Mouse (Mus musculus): ENCODE results near the gene Dll4. TPM values are rescaled to one million over a fixed set of nuclear protein-coding genes. Genes with fewer than 3 reads are reported as not detected.
A peak's percentile ranks its signal among the peaks of the same experiment; 100 is the strongest.

Gene Dll4
- total RNA-seq, 2 experiments from 2014 or later = 16.7 to 22.5 TPM

DNA sequence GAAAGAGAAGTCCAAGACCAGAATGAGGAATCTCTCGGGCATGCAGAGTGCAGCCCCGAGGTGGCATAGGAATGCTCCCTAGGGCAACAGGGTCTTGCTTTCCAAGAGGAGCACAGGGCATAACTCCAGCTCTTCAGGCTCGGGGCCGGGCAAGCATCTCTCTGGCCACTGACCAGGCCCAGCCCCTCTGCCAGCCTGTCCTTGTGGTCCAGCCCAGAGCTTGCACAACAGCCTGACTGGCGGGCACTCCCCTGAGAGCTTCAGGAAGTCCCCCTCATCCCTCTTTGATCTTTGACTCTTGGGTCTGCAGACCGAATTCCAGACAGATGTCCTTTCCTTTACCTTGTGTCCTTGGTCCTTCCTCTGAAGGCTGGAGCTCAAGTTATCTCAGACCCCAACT, 22.7 kb upstream of the Dll4 start:
- intact Hi-C loops (cut with DNase I) = no loop called here

DNA sequence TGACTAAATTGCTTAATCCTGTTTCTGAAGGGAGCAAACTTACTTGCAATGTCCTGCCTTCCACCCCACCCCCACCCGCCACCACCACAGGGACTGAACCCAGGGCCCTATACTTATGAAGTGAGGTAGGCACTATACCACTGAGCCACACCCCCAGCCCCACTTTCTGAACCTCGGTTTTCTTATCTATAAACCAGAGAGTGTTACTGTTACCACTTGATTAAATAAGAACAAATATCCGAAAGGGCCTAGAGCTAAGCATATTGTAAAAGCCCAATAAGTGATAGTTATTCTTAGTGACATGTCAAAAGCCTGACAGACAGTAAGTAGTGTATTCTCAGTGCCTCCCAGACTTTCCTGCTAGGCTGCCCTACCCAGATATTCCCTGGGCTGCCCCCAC, 21.2 kb upstream of the Dll4 start:
- DNase-seq (ENCODE audit: low spot score) = no peak
- intact Hi-C loops (cut with DNase I) = no loop called here

More for the DNA sequence above, 22.7 kb upstream of the Dll4 start:
- no peak for DNase-seq (ENCODE audit: low spot score)

DNA sequence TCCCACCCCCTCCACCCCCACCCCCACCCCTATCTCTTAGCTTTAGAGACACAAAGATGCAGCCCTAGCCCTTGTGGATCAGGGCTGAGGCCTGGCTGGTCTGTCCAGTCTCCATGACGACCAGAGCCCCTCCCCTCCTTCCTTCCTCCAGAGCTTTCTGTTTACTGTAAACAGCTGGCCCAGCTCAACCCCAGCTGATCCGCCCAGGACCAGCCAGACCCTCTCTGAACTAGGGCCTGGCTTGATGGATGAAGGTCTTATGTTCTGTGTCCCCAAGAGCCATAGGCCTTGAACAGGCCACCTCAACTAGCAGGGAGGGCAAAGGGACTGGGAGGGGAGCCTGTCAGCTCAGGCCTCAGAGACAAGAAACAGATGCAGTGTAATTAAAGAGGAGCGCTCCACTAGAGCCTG, 20.8 kb upstream of the Dll4 start:
- intact Hi-C loops (cut with DNase I) = no loop called here
- no peak for DNase-seq (ENCODE audit: low spot score)

DNA sequence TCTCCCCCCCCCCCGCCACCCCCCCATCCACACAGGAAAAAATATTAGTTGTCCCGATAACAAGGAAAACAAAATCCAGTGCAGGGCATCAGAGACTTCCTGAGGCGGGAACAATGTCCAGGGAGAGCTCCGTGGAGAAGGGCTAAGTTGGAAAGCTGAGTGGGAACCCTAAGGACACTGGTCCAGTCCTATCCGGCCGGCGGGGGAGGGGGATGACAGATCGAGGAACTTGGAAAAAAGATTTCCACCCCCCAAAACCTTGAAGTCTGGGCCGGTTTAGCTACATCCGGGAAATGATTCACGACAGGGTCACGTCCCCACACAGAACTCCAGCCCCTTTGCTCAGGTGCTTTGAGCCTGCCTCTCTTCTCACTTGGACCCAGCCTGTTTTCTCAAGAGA, 14.0 kb upstream of the Dll4 start:
- intact Hi-C loops (cut with DNase I) = no loop called here
- DNase-seq (ENCODE audit: low spot score) = no peak

DNA sequence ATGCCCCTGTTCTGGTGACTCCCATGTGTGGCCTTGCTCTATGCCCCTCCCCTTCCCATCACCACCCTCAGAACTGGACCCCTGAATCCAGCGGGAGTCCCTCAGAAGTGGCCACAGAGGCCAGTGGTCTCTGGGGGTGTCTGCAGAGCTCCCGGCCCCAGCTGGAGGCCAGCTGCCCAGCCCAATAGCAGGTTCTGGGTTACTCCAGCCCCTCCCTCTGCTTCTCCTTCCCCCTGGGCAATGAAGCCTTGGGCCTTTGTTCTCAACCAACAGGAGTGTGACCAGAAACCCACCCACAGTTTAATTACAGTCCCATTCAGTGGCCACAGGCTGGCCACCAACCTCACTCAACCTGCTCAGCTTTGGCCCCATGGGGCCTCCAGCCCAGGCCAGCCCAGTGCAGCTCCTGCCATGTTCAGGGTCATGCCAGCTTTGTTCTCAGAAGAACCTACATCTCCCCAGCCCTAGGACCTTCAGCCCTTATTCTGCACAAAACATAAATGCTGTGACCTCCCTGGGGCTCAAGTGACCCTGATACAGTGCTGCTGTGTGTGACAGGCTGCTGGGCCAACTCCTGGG, 13.1 kb upstream of the Dll4 start:
- no peak for DNase-seq (ENCODE audit: low spot score)
- intact Hi-C loops (cut with DNase I) = no loop called here

DNA sequence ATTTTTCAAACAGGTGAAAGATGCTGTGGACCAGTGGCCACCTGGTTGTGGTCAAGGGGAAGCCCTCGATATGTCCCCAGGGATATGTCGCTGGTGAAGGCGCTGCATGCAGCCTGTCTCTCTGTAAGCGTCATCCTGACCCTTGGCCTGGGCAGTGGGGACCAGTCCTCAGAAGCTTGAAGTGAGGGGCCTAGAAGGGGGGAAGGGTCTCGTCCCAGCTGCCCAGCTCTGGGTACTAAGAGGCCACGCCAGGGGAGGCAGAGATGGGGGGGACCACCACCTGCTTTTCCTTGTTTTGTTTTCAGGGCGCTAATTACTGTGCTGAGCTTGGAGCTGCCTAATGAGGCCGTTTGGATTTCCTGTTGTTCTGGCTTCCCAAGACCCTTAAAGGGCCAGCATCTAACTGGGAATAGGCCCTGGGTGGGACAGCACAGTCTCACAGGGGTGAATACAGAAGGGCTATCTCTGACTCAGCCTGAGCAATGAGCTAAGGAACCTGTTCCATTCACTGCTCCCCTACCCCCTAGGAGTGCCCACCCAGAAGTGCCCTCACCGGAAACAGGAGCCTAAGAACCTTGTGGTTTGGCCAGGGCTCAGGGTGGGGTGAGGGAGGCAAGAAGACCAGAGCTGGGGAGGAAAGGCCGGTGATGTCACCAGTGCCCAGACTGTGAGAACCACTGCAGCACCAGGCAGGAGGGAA, 11.7 kb upstream of the Dll4 start:
- intact Hi-C loops (cut with DNase I) = no loop called here
- DNase-seq (ENCODE audit: low spot score) = no peak

DNA sequence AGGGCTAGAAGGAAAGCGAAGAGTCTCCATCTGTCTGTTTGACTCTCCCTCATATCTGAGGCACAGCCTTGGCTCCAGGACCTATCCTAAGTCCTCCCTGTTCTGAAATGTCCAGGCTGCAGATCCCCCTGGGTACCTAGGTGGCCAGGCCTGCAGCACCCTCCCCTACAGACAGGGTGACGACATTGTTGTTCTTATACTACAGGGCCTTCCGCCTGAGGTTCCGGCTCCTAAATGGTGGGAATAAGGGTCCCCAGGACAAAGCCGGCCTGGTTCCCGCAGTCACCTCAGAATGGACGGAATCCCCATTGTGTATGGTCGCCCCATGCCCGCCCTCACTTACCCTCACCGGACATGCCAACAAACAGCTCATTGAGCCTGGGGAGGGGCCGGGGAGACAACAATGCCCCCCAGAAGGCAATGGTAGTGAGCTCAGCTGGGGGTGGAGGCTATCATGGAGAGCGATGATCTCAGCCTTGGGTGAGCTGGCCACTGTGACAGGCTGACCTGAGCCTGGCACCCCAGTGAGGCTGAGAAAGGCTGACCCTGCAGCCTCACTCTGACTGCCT, 10.8 kb upstream of the Dll4 start:
- no peak for DNase-seq (ENCODE audit: low spot score)
- intact Hi-C loops (cut with DNase I) = no loop called here

DNA sequence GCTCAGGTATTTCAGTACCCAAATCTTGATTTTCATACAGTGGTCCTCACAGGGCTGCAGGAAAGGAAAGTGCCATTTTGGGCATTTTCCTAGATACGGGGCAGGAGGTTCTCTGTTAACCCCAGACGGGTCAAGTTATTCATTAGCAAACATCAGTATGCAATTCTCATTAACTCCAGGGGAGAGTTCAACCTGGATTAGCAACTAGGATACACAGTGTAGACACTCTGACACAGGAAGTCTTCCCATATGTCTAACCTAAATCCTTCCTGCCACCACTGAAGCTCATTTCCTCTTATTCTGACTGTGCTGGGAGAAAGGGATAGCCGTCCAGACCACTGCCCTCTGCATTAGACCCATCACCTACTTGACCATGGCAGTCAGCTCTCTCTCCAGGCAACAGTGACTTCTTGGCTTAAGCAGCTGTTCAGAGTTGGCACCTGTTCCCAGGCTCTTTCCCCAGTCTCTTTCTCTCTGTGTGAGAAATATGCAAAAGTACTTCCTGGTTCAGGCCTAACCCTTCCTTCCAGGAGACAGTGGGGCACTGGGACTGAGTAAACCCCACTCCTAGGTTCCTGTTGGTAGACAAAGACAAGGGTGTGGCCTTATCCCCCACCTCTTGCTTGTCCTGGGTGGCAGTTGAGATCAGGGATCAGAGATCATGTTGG, 7.4 kb upstream of the Dll4 start:
- no peak for DNase-seq (ENCODE audit: low spot score)
- intact Hi-C loops (cut with DNase I) = no loop called here

DNA sequence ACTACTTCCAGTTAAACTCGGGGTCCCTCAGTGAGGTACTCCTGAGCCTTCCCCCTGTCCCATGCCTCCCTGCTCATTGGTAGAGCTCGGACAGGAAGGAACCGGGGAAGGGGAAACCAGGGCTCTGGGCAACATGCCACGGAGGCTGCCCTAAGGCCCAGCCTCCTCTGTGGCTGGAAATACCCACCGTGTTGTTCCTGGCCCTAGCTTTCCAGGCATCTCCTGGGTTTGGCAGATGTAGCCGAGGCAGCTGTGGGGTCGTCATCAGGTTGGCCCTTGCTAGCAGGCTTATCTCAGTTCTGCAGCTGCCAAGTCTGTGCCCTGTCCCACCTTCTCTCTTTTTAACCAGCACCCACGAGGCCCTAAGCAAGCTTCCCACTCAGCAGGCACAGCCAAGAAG, 5.0 kb upstream of the Dll4 start:
- no peak for DNase-seq (ENCODE audit: low spot score)
- intact Hi-C loops (cut with DNase I) = no loop called here

DNA sequence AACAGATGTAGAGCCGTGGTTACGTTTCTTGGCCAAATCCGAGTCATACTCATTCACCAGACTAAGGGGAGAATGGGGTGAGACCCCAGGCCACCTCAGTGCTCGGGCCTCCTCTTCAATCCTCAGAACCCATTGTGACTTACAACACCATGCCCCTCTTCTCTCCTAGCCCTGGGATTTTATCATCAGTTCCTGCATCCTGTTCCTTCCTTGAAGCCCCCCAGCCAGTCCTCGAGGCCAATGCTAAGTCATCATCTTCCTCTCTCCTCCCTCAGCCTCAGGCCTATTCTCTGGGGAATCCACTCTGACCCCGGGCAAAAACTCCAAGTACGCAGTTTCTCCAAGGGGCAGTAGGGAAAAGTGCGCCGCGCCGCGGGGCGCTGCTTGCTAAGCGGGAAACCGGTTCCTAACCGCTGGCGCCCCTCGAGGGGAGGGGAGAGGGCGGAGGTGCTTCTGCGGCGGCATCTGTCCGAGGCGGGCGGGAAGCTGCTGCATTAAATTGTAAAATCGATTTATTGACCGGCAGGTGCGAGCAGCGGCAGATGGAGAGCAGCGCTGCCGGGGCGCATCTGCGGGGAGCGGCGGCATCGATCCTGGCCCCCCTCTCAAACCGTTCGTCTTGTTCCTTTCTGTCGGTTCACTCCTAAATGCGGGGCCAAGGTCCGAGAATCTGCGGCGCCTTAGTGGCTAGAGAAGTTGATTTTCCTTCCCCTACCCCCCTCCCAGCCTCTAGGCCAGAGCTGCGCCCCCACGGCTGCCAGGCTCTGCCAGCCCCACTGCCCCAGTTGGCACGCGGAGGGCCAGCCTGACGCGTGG, 3.6 kb upstream of the Dll4 start:
- intact Hi-C loops (cut with DNase I) = no loop called here
- no peak for DNase-seq (ENCODE audit: low spot score)

DNA sequence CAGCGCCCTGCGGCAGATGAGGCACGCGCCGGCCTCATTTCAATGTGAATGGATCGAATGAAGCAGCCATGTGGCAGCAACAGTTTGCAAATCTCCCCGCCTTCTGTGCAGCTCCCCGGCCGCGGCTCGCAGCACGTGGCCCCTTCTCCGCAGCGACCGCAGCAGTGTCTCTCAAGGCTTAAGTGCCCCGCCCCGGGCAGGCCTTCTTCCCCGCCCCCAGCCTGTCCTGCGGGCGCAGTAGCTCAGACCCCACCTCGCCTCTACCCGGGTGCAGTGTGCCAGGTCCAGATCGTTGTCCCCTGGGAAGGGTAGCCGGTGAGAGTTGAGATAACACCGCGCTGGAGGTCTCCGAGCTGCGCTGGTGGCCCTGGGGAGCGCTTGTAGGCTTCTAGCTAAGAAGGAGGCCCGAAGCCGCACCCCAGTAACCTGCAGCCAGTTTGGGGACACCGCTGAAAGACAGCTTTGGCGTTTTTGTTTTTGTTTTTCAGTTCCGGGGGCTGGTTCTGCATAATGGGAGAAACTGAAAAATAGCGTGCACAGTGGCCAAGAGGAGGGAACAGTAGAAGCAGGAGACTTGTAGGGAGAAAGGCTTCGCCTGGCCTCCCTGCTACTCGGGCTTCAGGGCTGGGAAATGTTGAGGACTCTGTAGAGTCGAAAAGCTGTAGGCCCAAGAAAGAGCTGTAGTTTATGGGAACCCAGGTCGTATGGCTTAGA, 2.8 kb upstream of the Dll4 start:
- intact Hi-C loops (cut with DNase I) = no loop called here
- DNase-seq (ENCODE audit: low spot score) = no peak

DNA sequence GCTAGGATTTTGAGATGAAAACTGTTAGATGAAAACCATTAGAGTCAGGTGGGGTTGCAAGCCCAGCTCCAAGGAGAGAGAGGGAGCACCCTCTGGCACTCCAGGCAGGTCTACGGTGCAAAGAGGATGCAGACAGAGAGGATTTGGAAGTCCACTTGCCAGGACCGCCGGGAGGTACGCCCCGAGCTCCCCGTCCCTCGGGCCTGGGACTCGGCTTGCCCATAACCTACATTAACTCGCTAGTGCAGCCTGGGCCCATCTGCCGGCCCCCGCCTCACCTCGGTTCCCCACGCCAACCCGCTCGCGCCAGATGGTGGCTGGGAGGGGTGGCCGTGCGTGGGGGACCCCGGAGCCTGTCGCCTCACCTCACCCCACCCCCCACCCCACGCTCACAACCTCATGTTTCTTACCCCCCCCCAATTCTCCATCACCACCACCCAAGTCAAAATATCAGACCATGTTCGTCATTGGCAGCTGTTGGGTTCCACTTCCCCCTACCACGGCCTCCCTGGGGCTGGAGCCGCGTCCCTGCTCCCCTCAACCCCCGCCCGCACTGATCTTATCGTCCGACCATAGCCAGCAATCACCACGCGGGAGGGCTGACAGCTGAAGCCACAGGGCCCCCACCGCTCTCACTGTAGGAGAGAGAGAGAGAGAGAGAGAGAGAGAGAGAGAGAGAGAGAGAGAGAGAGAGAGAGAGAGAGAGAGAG, 1.6 kb upstream of the Dll4 start:
- intact Hi-C loops (cut with DNase I) = no loop called here
- DNase-seq (ENCODE audit: low spot score) = no peak

DNA sequence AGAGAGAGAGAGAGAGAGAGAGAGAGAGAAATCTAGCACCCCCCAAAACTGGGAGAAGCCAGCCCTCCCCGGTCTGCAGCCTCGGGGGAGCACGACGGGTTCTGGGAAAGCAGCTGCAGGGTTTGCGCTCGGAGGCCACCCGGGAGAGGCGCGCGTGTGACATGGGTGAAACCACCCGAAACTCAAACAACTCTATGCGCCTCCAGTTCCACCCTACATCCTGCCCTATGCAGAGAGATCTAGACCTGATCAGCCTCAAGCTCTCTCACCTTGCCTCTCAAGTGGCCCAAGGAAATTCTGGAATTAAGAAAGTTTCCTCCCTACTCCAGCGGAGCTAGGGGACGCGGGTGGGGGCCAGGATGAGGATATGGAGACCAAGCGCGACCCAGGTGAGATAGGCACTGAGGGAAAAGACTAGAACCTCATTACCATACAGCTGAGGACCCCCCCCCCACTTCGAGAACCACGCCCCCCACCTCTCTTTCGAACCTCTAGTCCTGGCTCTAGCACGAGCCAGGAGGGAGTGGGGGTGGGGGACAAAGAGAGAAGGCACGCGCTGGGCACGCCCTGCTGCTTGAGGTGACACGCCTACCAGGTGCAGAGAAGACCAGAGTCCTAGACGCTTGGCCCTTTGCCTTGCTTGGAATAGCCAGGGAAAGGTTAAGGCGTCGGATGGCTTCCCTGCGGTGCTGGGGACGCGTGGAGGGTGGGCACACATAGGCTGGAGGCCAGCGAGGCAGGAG, 837 bp upstream of the Dll4 start:
- intact Hi-C loops (cut with DNase I) = no loop called here
- no peak for DNase-seq (ENCODE audit: low spot score)

DNA sequence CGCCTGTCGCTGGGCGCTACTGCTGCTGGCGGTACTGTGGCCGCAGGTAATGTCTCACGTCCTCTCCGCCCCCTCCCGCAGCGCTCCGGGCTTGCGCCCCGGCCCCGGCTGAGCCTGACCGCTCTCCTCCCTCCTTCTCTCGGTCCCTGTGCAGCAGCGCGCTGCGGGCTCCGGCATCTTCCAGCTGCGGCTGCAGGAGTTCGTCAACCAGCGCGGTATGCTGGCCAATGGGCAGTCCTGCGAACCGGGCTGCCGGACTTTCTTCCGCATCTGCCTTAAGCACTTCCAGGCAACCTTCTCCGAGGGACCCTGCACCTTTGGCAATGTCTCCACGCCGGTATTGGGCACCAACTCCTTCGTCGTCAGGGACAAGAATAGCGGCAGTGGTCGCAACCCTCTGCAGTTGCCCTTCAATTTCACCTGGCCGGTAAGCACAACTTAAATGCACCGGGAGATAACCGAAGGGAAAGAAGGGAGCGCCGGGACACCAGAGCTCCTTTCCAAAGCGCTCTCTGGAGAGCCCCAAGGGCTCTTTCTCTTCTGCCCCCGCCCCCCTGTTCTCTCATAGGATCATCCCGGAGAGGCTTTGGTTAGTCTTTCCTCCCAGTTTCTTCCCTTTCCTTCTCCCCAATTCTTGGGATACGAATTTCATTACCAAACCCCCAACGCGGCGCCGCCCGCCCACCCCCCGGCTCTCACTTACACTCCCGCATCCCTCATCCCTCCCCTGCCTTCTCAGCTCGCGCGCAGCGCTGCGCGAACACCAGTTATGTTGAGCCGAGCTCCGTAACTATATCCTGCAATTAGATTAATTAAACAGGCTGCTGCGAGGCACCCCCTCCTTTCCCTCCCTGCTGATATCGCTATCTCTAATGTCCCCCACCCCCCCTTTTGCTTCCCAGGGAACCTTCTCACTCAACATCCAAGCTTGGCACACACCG, 847 bp downstream of the Dll4 start:
- no peak for DNase-seq (ENCODE audit: low spot score)
- intact Hi-C loops (cut with DNase I) = loop anchor here (1.0 kb wide), 1 partner anchor 26 kb away; no protein-coding TSS in a partner anchor

DNA sequence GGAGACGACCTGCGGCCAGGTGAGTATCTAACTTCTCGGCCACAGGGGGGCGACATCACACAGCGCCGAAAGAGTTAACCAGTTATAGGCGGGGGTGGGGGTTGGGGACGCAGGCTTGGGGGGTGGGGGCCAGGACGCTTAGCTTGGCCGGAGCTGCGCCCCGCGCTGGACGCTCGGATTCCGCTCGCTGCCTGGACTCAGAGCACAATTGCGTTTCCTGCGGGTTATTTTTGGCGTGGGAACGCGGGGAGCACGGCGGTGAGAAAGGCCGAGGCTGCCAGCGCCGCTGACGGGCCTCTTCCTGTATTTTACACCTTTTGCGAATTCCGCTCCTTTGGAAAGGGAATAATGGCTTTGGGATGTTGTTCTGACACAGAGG, 1.5 kb downstream of the Dll4 start:
- intact Hi-C loops (cut with DNase I) = loop anchor here (1.0 kb wide), 1 partner anchor 27 kb away; no protein-coding TSS in a partner anchor
- peak; percentile 74 for DNase-seq (ENCODE audit: low spot score)

DNA sequence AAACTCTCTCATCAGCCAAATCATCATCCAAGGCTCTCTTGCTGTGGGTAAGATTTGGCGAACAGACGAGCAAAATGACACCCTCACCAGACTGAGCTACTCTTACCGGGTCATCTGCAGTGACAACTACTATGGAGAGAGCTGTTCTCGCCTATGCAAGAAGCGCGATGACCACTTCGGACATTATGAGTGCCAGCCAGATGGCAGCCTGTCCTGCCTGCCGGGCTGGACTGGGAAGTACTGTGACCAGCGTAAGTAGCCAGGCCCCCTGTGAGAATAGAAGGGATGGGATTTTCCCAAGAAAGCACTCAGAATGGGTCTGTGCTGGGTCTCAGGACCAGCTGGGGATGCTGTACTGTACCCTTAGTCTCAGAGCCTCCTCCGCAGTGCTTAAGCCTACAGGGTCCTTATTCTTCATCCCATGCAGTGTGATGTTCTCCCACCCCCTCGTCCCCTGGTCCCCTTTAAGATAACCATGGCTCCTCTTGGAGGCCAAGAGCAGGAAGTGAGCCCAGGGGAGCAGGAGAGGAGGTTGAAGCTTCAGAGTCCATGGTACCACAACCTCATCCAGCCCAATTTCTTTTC, 2.5 kb downstream of the Dll4 start:
- intact Hi-C loops (cut with DNase I) = loop anchor here (1.0 kb wide), 1 partner anchor 28 kb away; no protein-coding TSS in a partner anchor
- no peak for DNase-seq (ENCODE audit: low spot score)

DNA sequence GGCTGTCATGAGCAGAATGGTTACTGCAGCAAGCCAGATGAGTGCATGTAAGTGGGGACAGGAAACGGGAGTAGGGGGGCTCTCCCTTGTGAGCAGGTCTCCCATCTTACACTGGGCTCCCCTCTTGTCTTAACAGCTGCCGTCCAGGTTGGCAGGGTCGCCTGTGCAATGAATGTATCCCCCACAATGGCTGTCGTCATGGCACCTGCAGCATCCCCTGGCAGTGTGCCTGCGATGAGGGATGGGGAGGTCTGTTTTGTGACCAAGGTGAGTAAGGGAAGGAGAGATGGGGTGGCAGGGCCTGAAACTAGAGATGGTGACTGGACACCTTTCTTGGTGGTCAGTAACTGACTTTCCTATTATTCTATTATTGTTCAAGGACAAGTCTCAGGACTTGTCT, 3.0 kb downstream of the Dll4 start:
- intact Hi-C loops (cut with DNase I) = no loop called here
- no peak for DNase-seq (ENCODE audit: low spot score)
